Mouse (Mus musculus): ENCODE results near the gene Myo16.

- TF ChIP-seq POLR2A (IDR thresholded peaks at IDR 0.05; ENCODE audit: low read depth, low read length): no peak
- no peak for TF ChIP-seq CTCF (IDR thresholded peaks at IDR 0.05; ENCODE audit: extremely low read depth, insufficient read length, insufficient replicate concordance, low read depth, low read length)
These were observed 475.0 kb downstream of the Myo16 start for GRCm38 (mm10) chr8:10628725-10629124.

Measured in small intestine, adult 2 months (tissue).